Comparison of ENCODE assay signal across 11 mouse cellular contexts in genomic region chr11:17951336-17951735, GRCm38 (mm10). TPM values are rescaled to one million over a fixed set of nuclear protein-coding genes. Genes with fewer than 3 reads are reported as not detected.
A peak's percentile ranks its signal among the peaks of the same experiment; 100 is the strongest.
DNase-seq lines count a peak whose midpoint lies in the region; ATAC-seq lines count a peak whose summit lies in the region.
"Had no signal": no experiment of that assay in that cellular context is flagged by ENCODE, and none has a peak within 500 bp of the region (broad histone marks: within the 10 kb centered on the region; RNA-seq: fewer than 3 reads in every experiment).

No protein-coding gene starts in this region.

- H3K9ac ChIP-seq in midbrain, embryonic 14.5 days (replicated peaks; ENCODE audit: low read length), result no peak overlapping the region
- no peak overlapping the region for H3K9ac ChIP-seq in midbrain, embryonic 11.5 days (ENCODE audit: low read length)
- H3K9ac ChIP-seq: embryonic facial prominence, embryonic 15.5 days; heart, embryonic 15.5 days; lung, embryonic 15.5 days had no signal

- H3K4me1 ChIP-seq in midbrain, embryonic 14.5 days (ENCODE audit: control insufficient read depth, insufficient read depth, low read length), result peaks cover 10% of the 10 kb centered on the region
- no peaks in the 10 kb centered on the region for H3K4me1 ChIP-seq in midbrain, embryonic 11.5 days (ENCODE audit: control insufficient read depth, insufficient read depth, low read length)

- no peak overlapping the region for H3K4me3 ChIP-seq in midbrain, embryonic 14.5 days (replicated peaks; ENCODE audit: low read depth, low read length)
- H3K4me3 ChIP-seq in midbrain, embryonic 11.5 days (ENCODE audit: low read depth, low read length), result no peak overlapping the region
- H3K4me3 ChIP-seq: embryonic facial prominence, embryonic 15.5 days; heart, embryonic 15.5 days; lung, embryonic 15.5 days had no signal

- H3K27me3 ChIP-seq in midbrain, embryonic 14.5 days (ENCODE audit: control insufficient read depth, insufficient read depth, low read length), result no peaks in the 10 kb centered on the region
- no peaks in the 10 kb centered on the region for H3K27me3 ChIP-seq in midbrain, embryonic 11.5 days (ENCODE audit: control insufficient read depth, insufficient read depth, low read length)
- H3K27me3 ChIP-seq: embryonic facial prominence, embryonic 15.5 days; heart, embryonic 15.5 days; lung, embryonic 15.5 days had no signal

- H3K36me3 ChIP-seq in midbrain, embryonic 14.5 days (ENCODE audit: control insufficient read depth, insufficient read depth, low read length), result peaks cover 38% of the 10 kb centered on the region
- H3K36me3 ChIP-seq in midbrain, embryonic 11.5 days (ENCODE audit: control insufficient read depth, insufficient read depth, low read length), result peaks cover 11% of the 10 kb centered on the region; the same call in 1 of the 2 replicates

- 85% methylated on average over 3 of the region's 3 CpGs for WGBS in midbrain, embryonic 14.5 days
- WGBS in midbrain, embryonic 11.5 days, result 91% methylated on average over 3 of the region's 3 CpGs

- H3K9me3 ChIP-seq in midbrain, embryonic 14.5 days (ENCODE audit: control insufficient read depth, low read length), result no peaks in the 10 kb centered on the region
- H3K9me3 ChIP-seq in midbrain, embryonic 11.5 days (ENCODE audit: control insufficient read depth, low read length), result no peaks in the 10 kb centered on the region
- H3K9me3 ChIP-seq: embryonic facial prominence, embryonic 15.5 days; heart, embryonic 15.5 days; lung, embryonic 15.5 days had no signal

- peak; percentile 16 for DNase-seq in midbrain, embryonic 14.5 days
- DNase-seq in midbrain, embryonic 11.5 days (ENCODE audit: low spot score, missing footprints), result no peak
- DNase-seq in cerebellum, postnatal 25 days, result peak; percentile 23 to 41
- DNase-seq in layer of hippocampus, postnatal 36 days, result peak; percentile 44 to 54
- peak; percentile 61 for DNase-seq in right cerebral cortex, postnatal 4 days
- DNase-seq in urinary bladder, adult 2 months (ENCODE audit: low spot score), result no peak

- no peak for ATAC-seq in midbrain, embryonic 14.5 days (ENCODE audit: low FRiP score, low TSS enrichment)
- ATAC-seq in midbrain, embryonic 11.5 days (ENCODE audit: low FRiP score), result no peak
- no peak for ATAC-seq in CD4-positive, CD25-positive, alpha-beta regulatory T cell, adult 4 months

- H3K4me2 ChIP-seq in midbrain, embryonic 14.5 days (ENCODE audit: low read length), result no peak overlapping the region
- no peak overlapping the region for H3K4me2 ChIP-seq in midbrain, embryonic 11.5 days
- H3K4me2 ChIP-seq: embryonic facial prominence, embryonic 15.5 days; heart, embryonic 15.5 days; lung, embryonic 15.5 days had no signal

- no peak overlapping the region for H3K27ac ChIP-seq in midbrain, embryonic 14.5 days (replicated peaks; ENCODE audit: low read depth, low read length)
- no peak overlapping the region for H3K27ac ChIP-seq in midbrain, embryonic 11.5 days (ENCODE audit: low read depth, low read length)
- H3K27ac ChIP-seq: embryonic facial prominence, embryonic 15.5 days; heart, embryonic 15.5 days; kidney, postnatal 0 days; lung, embryonic 15.5 days had no signal

RNA-seq across cellular contexts. Expression of gene Etaa1, which starts 2.3 kb away (rescaled TPM):
- 9.3 and 10.4 TPM in 2 replicates for polyA plus RNA-seq in midbrain, embryonic 14.5 days (2014; fragmentation: Nextera tagmentation; extraction: Ambion mirVana)
- polyA plus RNA-seq in midbrain, embryonic 11.5 days (2014; fragmentation: Nextera tagmentation; extraction: Ambion mirVana), result 21.9 and 22.5 TPM in 2 replicates
- 1 to 10 TPM; 7.6 to 8.3 TPM for total RNA-seq in layer of hippocampus, postnatal 36 days (2021)
- 1 to 10 TPM; 4.3 to 5.2 TPM for polyA plus RNA-seq in CD4-positive, CD25-positive, alpha-beta regulatory T cell, adult 4 months (2017; shearing (Covaris generic))
- polyA plus RNA-seq in urinary bladder, adult 2 months (2012; rRNA removed), result 5.0 TPM in 2 replicates

Comparison
In these comparisons a context has a peak if more than half of its experiments do, and no peak if none do; other contexts are left out.
1. DNase-seq: peak in midbrain, embryonic 14.5 days (single experiment), cerebellum, postnatal 25 days (2 of 2), layer of hippocampus, postnatal 36 days (2 of 2) and right cerebral cortex, postnatal 4 days (single experiment); none in midbrain, embryonic 11.5 days (single experiment) and urinary bladder, adult 2 months (single experiment).